Mouse (Mus musculus) testis, adult 2 months (tissue): ENCODE measurements at regions not wholly inside any gene's neighbourhood (a gene's known extent, or its start where the extent isn't known, plus 50 kb on each side); places are given as distances from the start of the nearest gene placed in this dataset.

Experiments
- H3K27ac ChIP-seq: fragments of 200-500 bp; 2 replicates; pipeline ENCODE4 v1.5.1; 2012; ENCODE audit warnings: low read depth, low read length; ENCODE audit not compliant: control insufficient read depth, insufficient read depth
- H3K27me3 ChIP-seq: fragments of 200-500 bp; 2 replicates; pipeline ENCODE4 v1.6.1; 2012; ENCODE audit warnings: mild to moderate bottlenecking, low read length, moderate library complexity; ENCODE audit not compliant: control insufficient read depth, insufficient read depth
- H3K36me3 ChIP-seq: fragments of 200-500 bp; 2 replicates; pipeline ENCODE4 v1.6.1; 2012; ENCODE audit warnings: mild to moderate bottlenecking, low read length; ENCODE audit not compliant: control insufficient read depth, insufficient read depth
- H3K4me1 ChIP-seq: fragments of 200-500 bp; 2 replicates; pipeline ENCODE4 v1.6.1; 2012; ENCODE audit warnings: low read length; ENCODE audit not compliant: control insufficient read depth, insufficient read depth
- H3K4me3 ChIP-seq: fragments of 200-500 bp; 2 replicates; pipeline ENCODE4 v1.5.1; 2012; ENCODE audit warnings: low read depth, mild to moderate bottlenecking, low read length, moderate library complexity, mixed read lengths; ENCODE audit not compliant: control insufficient read depth
- CTCF ChIP-seq: fragments of 200-500 bp; IDR thresholded peaks from 2 replicates; pipeline ENCODE4 v1.5.1; 2012; ENCODE audit warnings: low read depth, mild to moderate bottlenecking, inconsistent platforms, low read length, moderate library complexity; ENCODE audit not compliant: control insufficient read depth, insufficient read depth, insufficient replicate concordance
- POLR2A ChIP-seq: fragments of 200-500 bp; IDR thresholded peaks from 2 replicates; pipeline ENCODE4 v1.6.1; 2012; ENCODE audit warnings: low read depth, mild to moderate bottlenecking, inconsistent platforms, low read length, moderate library complexity; ENCODE audit not compliant: control insufficient read depth

GRCm38 (mm10) chr5:133113183-133113582 lies 570.0 kb upstream of the Auts2 start:
- Histone ChIP-seq H3K36me3 (no peaks in the 10 kb centered on the region), H3K4me3 (no peak overlapping the region), H3K27me3 (no peaks in the 10 kb centered on the region), H3K4me1 (no peaks in the 10 kb centered on the region), H3K27ac (no peak overlapping the region)
- TF ChIP-seq POLR2A (no peak), CTCF (no peak)

GRCm38 (mm10) chr5:133106691-133107354 lies 563.7 kb upstream of the Auts2 start:
- Histone ChIP-seq H3K27ac (no peak overlapping the region), H3K36me3 (no peaks in the 10 kb centered on the region), H3K27me3 (no peaks in the 10 kb centered on the region), H3K4me3 (no peak overlapping the region), H3K4me1 (no peaks in the 10 kb centered on the region)
- no peak for TF ChIP-seq CTCF
- no peak for TF ChIP-seq POLR2A

GRCm38 (mm10) chr5:133096340-133096739 lies 553.2 kb upstream of the Auts2 start:
- Histone ChIP-seq H3K4me3 (no peak overlapping the region), H3K27ac (no peak overlapping the region), H3K36me3 (no peaks in the 10 kb centered on the region), H3K27me3 (no peaks in the 10 kb centered on the region), H3K4me1 (no peaks in the 10 kb centered on the region)
- TF ChIP-seq CTCF (no peak), POLR2A (no peak)

GRCm38 (mm10) chr5:133084859-133085258 lies 541.7 kb upstream of the Auts2 start:
- no peaks in the 10 kb centered on the region for H3K36me3 ChIP-seq
- no peak overlapping the region for H3K4me3 ChIP-seq
- H3K27me3 ChIP-seq = no peaks in the 10 kb centered on the region
- H3K27ac ChIP-seq = no peak overlapping the region
- H3K4me1 ChIP-seq = no peaks in the 10 kb centered on the region
- TF ChIP-seq CTCF (no peak), POLR2A (no peak)

GRCm38 (mm10) chr5:133080751-133081150 lies 537.6 kb upstream of the Auts2 start:
- H3K27ac ChIP-seq = no peak overlapping the region
- no peaks in the 10 kb centered on the region for H3K36me3 ChIP-seq
- H3K4me1 ChIP-seq = no peaks in the 10 kb centered on the region
- TF ChIP-seq CTCF = no peak
- TF ChIP-seq POLR2A = no peak
- no peaks in the 10 kb centered on the region for H3K27me3 ChIP-seq
- no peak overlapping the region for H3K4me3 ChIP-seq

GRCm38 (mm10) chr5:133078916-133079315 lies 535.8 kb upstream of the Auts2 start:
- Histone ChIP-seq H3K27me3 (no peaks in the 10 kb centered on the region), H3K4me1 (no peaks in the 10 kb centered on the region), H3K36me3 (no peaks in the 10 kb centered on the region), H3K4me3 (no peak overlapping the region), H3K27ac (no peak overlapping the region)
- no peak for TF ChIP-seq POLR2A
- no peak for TF ChIP-seq CTCF

GRCm38 (mm10) chr5:133078390-133078789 lies 535.2 kb upstream of the Auts2 start:
- Histone ChIP-seq H3K4me1 (no peaks in the 10 kb centered on the region), H3K4me3 (no peak overlapping the region), H3K36me3 (no peaks in the 10 kb centered on the region), H3K27me3 (no peaks in the 10 kb centered on the region), H3K27ac (no peak overlapping the region)
- TF ChIP-seq POLR2A (no peak), CTCF (no peak)
